Mouse (Mus musculus) forebrain, embryonic 11.5 days (tissue): Measurements from ENCODE around the gene Ces3a. TPM values are rescaled to one million over a fixed set of nuclear protein-coding genes. Genes with fewer than 3 reads are reported as not detected.
A peak's percentile ranks its signal among the peaks of the same experiment; 100 is the strongest.

Experiments
- ATAC-seq: fragments of 200-750 bp; cut with Nextera tagmentation; replicated peaks from 2 replicates; pipeline ENCODE4 v1.8.0; 2017; ENCODE audit warnings: moderate TSS enrichment; ENCODE audit not compliant: low FRiP score
- DNase-seq: peaks from one replicate; pipeline ENCODE4 v3.0.0-alpha.2; 2017; ENCODE audit warnings: low spot score
- H3K27ac ChIP-seq: fragments of 300-500 bp; sonication (generic); 2 replicates; pipeline ENCODE4 v1.5.1; 2014; ENCODE audit warnings: low read depth, low read length
- H3K27me3 ChIP-seq: fragments of 300-500 bp; sonication (generic); 2 replicates; pipeline ENCODE4 v1.6.1; 2014; ENCODE audit warnings: mild to moderate bottlenecking, low read length, mixed read lengths; ENCODE audit not compliant: control insufficient read depth, insufficient read depth
- H3K36me3 ChIP-seq: fragments of 300-500 bp; sonication (generic); 2 replicates; pipeline ENCODE4 v1.6.1; 2014; ENCODE audit warnings: mild to moderate bottlenecking, low read length, moderate library complexity, mixed read lengths; ENCODE audit not compliant: control insufficient read depth, insufficient read depth
- H3K4me1 ChIP-seq: fragments of 300-500 bp; sonication (generic); replicated peaks from 2 replicates; pipeline ENCODE4 v1.6.1; 2014; ENCODE audit warnings: low read length, mixed read lengths; ENCODE audit not compliant: control insufficient read depth, insufficient read depth
- H3K4me2 ChIP-seq: fragments of 300-500 bp; sonication (generic); 2 replicates; pipeline ENCODE4 v1.6.1; 2014; ENCODE audit warnings: low read depth, mild to moderate bottlenecking, low read length, moderate library complexity, mixed read lengths; ENCODE audit not compliant: severe bottlenecking
- H3K4me3 ChIP-seq: fragments of 300-500 bp; sonication (generic); 2 replicates; pipeline ENCODE4 v1.5.1; 2014; ENCODE audit warnings: low read depth, low read length
- H3K9ac ChIP-seq: fragments of 300-500 bp; sonication (generic); 2 replicates; pipeline ENCODE4 v1.6.1; 2014; ENCODE audit warnings: low read length
- H3K9me3 ChIP-seq: fragments of 300-500 bp; sonication (generic); 2 replicates; pipeline ENCODE4 v1.6.1; 2016; ENCODE audit warnings: low read length, mixed read lengths; ENCODE audit not compliant: control insufficient read depth
- WGBS: fragments of 180-500 bp; shearing (Covaris S2); extraction: QIAGEN DNeasy Blood & Tissue Kit; methylation state at CpG from one replicate; pipeline ENCODE4 v1.1.7; 2014; 5-methylcytosine and 5-hydroxymethylcytosine counted together
- polyA plus RNA-seq: library from polyadenylated mRNA; unstranded; fragments of >200 nt; fragmentation: Nextera tagmentation; extraction: Ambion mirVana; gene quantifications from 2 replicates; pipeline ENCODE4 v1.2.1, GENCODE M21; 2014

The Ces3a gene
- polyA plus RNA-seq: not detected in 2 replicates

- no peak within 1 kb of the TSS for H3K4me3 ChIP-seq
- H3K27ac ChIP-seq: no peak within 1 kb of the TSS
- no peaks in the 10 kb centered on the region for H3K9me3 ChIP-seq
- H3K36me3 ChIP-seq: no peaks in the 10 kb centered on the region
- H3K9ac ChIP-seq: no peak within 1 kb of the TSS
- 80% methylated on average over 3 of the region's 3 CpGs for WGBS
- DNase-seq (no peak), ATAC-seq (no peak)
- no peaks in the 10 kb centered on the region for H3K4me1 ChIP-seq
- H3K27me3 ChIP-seq: no peaks in the 10 kb centered on the region
- H3K4me2 ChIP-seq: no peak within 1 kb of the TSS
Observed at GRCm38 (mm10) chr8:105048371-105048854, at the start of gene Ces3a. TSS of gene Ces3a (plus strand) at chr8:105048601.

- 84% methylated on average over 6 of the region's 6 CpGs for WGBS
- no peak overlapping the region for H3K27ac ChIP-seq
- ATAC-seq: no peak
Observed at GRCm38 (mm10) chr8:104999183-104999582, 49.2 kb upstream of the Ces3a start.

GRCm38 (mm10) chr8:105000586-105000985 lies 47.8 kb upstream of the Ces3a start, which contains the start of gene Ces2h:
TSS of gene Ces2h (plus strand) at chr8:105000853.
- no peaks in the 10 kb centered on the region for H3K27me3 ChIP-seq
- DNase-seq: no peak
- no peaks in the 10 kb centered on the region for H3K36me3 ChIP-seq
- no peak within 1 kb of the TSS for H3K27ac ChIP-seq
- no peaks in the 10 kb centered on the region for H3K9me3 ChIP-seq
- ATAC-seq: no peak
- no peak within 1 kb of the TSS for H3K9ac ChIP-seq
- H3K4me3 ChIP-seq: no peak within 1 kb of the TSS
- no peak within 1 kb of the TSS for H3K4me2 ChIP-seq
- 86% methylated on average over 7 of the region's 7 CpGs for WGBS
- H3K4me1 ChIP-seq: no peaks in the 10 kb centered on the region

More at GRCm38 (mm10) chr8:104999183-104999582, 49.2 kb upstream of the Ces3a start:
- no peak for DNase-seq
- no peaks in the 10 kb centered on the region for H3K9me3 ChIP-seq
- H3K4me2 ChIP-seq: no peak overlapping the region
- H3K27me3 ChIP-seq: no peaks in the 10 kb centered on the region
- H3K9ac ChIP-seq: no peak overlapping the region
- no peaks in the 10 kb centered on the region for H3K36me3 ChIP-seq
- no peaks in the 10 kb centered on the region for H3K4me1 ChIP-seq
- H3K4me3 ChIP-seq: no peak overlapping the region

GRCm38 (mm10) chr8:105010000-105010399 lies 38.4 kb upstream of the Ces3a start:
- ATAC-seq: no peak

GRCm38 (mm10) chr8:105011136-105011535 lies 37.3 kb upstream of the Ces3a start:
- H3K9me3 ChIP-seq: no peaks in the 10 kb centered on the region; the same call in 1 of the 2 replicates
- H3K4me3 ChIP-seq: no peak overlapping the region
- H3K27me3 ChIP-seq: no peaks in the 10 kb centered on the region
- no peaks in the 10 kb centered on the region for H3K4me1 ChIP-seq
- H3K36me3 ChIP-seq: no peaks in the 10 kb centered on the region
- H3K9ac ChIP-seq: no peak overlapping the region
- ATAC-seq (no peak), DNase-seq (peak; percentile 38)
- H3K4me2 ChIP-seq: no peak overlapping the region
- 80% methylated on average over 12 of the region's 12 CpGs for WGBS
- no peak overlapping the region for H3K27ac ChIP-seq

More at GRCm38 (mm10) chr8:105010000-105010399, 38.4 kb upstream of the Ces3a start:
- H3K4me1 ChIP-seq: no peaks in the 10 kb centered on the region
- WGBS: 92% methylated on average over 2 of the region's 2 CpGs
- no peaks in the 10 kb centered on the region for H3K27me3 ChIP-seq
- H3K4me2 ChIP-seq: no peak overlapping the region
- no peak overlapping the region for H3K27ac ChIP-seq
- no peaks in the 10 kb centered on the region for H3K36me3 ChIP-seq
- no peak overlapping the region for H3K4me3 ChIP-seq
- H3K9me3 ChIP-seq: no peaks in the 10 kb centered on the region; the same call in 1 of the 2 replicates
- H3K9ac ChIP-seq: no peak overlapping the region
- DNase-seq: no peak

- DNase-seq (peak; percentile 41), ATAC-seq (no peak)
- H3K9me3 ChIP-seq: no peaks in the 10 kb centered on the region
- no peak overlapping the region for H3K9ac ChIP-seq
- 89% methylated on average over 5 of the region's 5 CpGs for WGBS
- H3K4me1 ChIP-seq: no peaks in the 10 kb centered on the region
- H3K4me2 ChIP-seq: no peak overlapping the region
- no peak overlapping the region for H3K27ac ChIP-seq
- no peaks in the 10 kb centered on the region for H3K27me3 ChIP-seq
- no peak overlapping the region for H3K4me3 ChIP-seq
- no peaks in the 10 kb centered on the region for H3K36me3 ChIP-seq
Observed at GRCm38 (mm10) chr8:105014391-105014790, 34.0 kb upstream of the Ces3a start.

- Histone ChIP-seq H3K9ac (no peak overlapping the region), H3K27me3 (no peaks in the 10 kb centered on the region), H3K4me3 (no peak overlapping the region), H3K27ac (no peak overlapping the region), H3K4me1 (no peaks in the 10 kb centered on the region), H3K36me3 (no peaks in the 10 kb centered on the region), H3K9me3 (no peaks in the 10 kb centered on the region), H3K4me2 (no peak overlapping the region)
- no peak for ATAC-seq
- no peak for DNase-seq
- WGBS: 71% methylated on average over 1 of the region's 1 CpGs
Observed at GRCm38 (mm10) chr8:105021954-105022353, 26.4 kb upstream of the Ces3a start.

GRCm38 (mm10) chr8:105023087-105023486 lies 25.3 kb upstream of the Ces3a start:
- whole genome bisulfite sequencing: 70% methylated on average over 1 of the region's 1 CpGs
- Histone ChIP-seq H3K4me3 (no peak overlapping the region), H3K4me1 (no peaks in the 10 kb centered on the region), H3K4me2 (no peak overlapping the region), H3K9me3 (no peaks in the 10 kb centered on the region; the same call in 1 of the 2 replicates), H3K27ac (no peak overlapping the region), H3K9ac (no peak overlapping the region), H3K36me3 (no peaks in the 10 kb centered on the region), H3K27me3 (no peaks in the 10 kb centered on the region)
- DNase-seq (no peak), ATAC-seq (no peak)

- H3K4me2 ChIP-seq: no peak overlapping the region
- DNase-seq (no peak), ATAC-seq (no peak)
- no peak overlapping the region for H3K9ac ChIP-seq
- no peaks in the 10 kb centered on the region for H3K4me1 ChIP-seq
- no peaks in the 10 kb centered on the region for H3K36me3 ChIP-seq
- H3K9me3 ChIP-seq: no peaks in the 10 kb centered on the region; the same call in 1 of the 2 replicates
- no peak overlapping the region for H3K4me3 ChIP-seq
- H3K27ac ChIP-seq: no peak overlapping the region
- no peaks in the 10 kb centered on the region for H3K27me3 ChIP-seq
- 64% methylated on average over 2 of the region's 2 CpGs for WGBS
Observed at GRCm38 (mm10) chr8:105025050-105025449, 23.4 kb upstream of the Ces3a start.
